Mouse (Mus musculus) left cerebral cortex, postnatal 10 days (tissue): ENCODE data around the gene Pde8a. TPM values are rescaled to one million over a fixed set of nuclear protein-coding genes. Genes with fewer than 3 reads are reported as not detected.

ENCODE experiments used
- DNase-seq, 2 experiments: peaks; one replicate each; pipeline ENCODE4 v3.0.0; 2021 to 2022; ENCODE audit warnings: low spot score in 2 of 2, mixed read lengths in 1 of 2; ENCODE audit errors: extremely low spot score in 1 of 2
- intact Hi-C: fragments of 180-260 bp; cut with DNase I; formaldehyde crosslinking; loops from one replicate; pipeline ENCODE4 v1.15.1; 2025
- total RNA-seq, 2 experiments: library from RNA; stranded (reverse); gene quantifications; 2 replicates each; pipeline ENCODE4 v1.2.3; 2021

Pde8a gene
- total RNA-seq, 2 experiments from 2014 or later = 3.2 to 3.6 TPM

GRCm38 (mm10) chr7:81345447-81346170, 132.2 kb downstream of the Pde8a start:
- DNase-seq = peak in 1 of 2 experiments; percentile 17
- intact Hi-C loops = loop anchor here (5.0 kb wide), 1 partner anchor 227 kb away; the partner anchor contains the start of gene Whamm

GRCm38 (mm10) chr7:81348206-81348605, 134.8 kb downstream of the Pde8a start:
- intact Hi-C loops = loop anchor here (5.0 kb wide), 1 partner anchor 224 kb away; the partner anchor contains the start of gene Whamm

GRCm38 (mm10) chr7:81351826-81352225, 138.4 kb downstream of the Pde8a start:
- intact Hi-C loops = no loop called here
- DNase-seq = no peak

More at GRCm38 (mm10) chr7:81348206-81348605, 134.8 kb downstream of the Pde8a start:
- no peak for DNase-seq

- intact Hi-C loops = no loop called here
- no peak for DNase-seq
These were observed 142.3 kb downstream of the Pde8a start for GRCm38 (mm10) chr7:81355746-81356145.

- no peak for DNase-seq
- intact Hi-C loops = no loop called here
These were observed 143.0 kb downstream of the Pde8a start for GRCm38 (mm10) chr7:81356360-81356759.

- no peak for DNase-seq
- intact Hi-C loops = no loop called here
These were observed 143.6 kb downstream of the Pde8a start for GRCm38 (mm10) chr7:81356975-81357374.

GRCm38 (mm10) chr7:81367946-81368345, 154.6 kb downstream of the Pde8a start:
- intact Hi-C loops = loop anchor here (10.0 kb wide), 1 partner anchor 87 kb away; the partner anchor contains the start of gene Cpeb1
- DNase-seq = no peak

- no peak for DNase-seq
- intact Hi-C loops = loop anchor here (10.0 kb wide), 1 partner anchor 85 kb away; the partner anchor contains the start of gene Cpeb1
These were observed 156.3 kb downstream of the Pde8a start for GRCm38 (mm10) chr7:81369724-81370123.

- no peak for DNase-seq
- intact Hi-C loops = no loop called here
These were observed 158.4 kb downstream of the Pde8a start for GRCm38 (mm10) chr7:81371811-81372210.

- intact Hi-C loops = no loop called here
These were observed 159.0 kb downstream of the Pde8a start for GRCm38 (mm10) chr7:81372337-81372920.

GRCm38 (mm10) chr7:81379363-81379762, 166.0 kb downstream of the Pde8a start:
- intact Hi-C loops = no loop called here
- no peak for DNase-seq

More at GRCm38 (mm10) chr7:81372337-81372920, 159.0 kb downstream of the Pde8a start:
- DNase-seq = peak; percentile 71 to 79

Other genes starting within 250 kb of the Pde8a start
- gene Zfp592, start 219.9 kb upstream of the Pde8a start, total RNA-seq = 10 to 100 TPM; 21.2 to 22.9 TPM
- under 1 TPM; 0.49 to 0.61 TPM for gene Alpk3, start 156.0 kb upstream of the Pde8a start, total RNA-seq
- under 1 TPM in 1 of 2 experiments, not detected in 1; 0.15 TPM for gene Slc28a1, start 98.8 kb upstream of the Pde8a start, total RNA-seq
- 100 to 1,000 TPM; 621 to 626 TPM for gene Rps17, start 131.7 kb downstream of the Pde8a start, total RNA-seq
- gene Cpeb1, start 241.9 kb downstream of the Pde8a start, total RNA-seq = 10 to 100 TPM; 20.8 to 21.0 TPM